Mouse (Mus musculus): ENCODE measurements around the gene Hs3st6. TPM values are rescaled to one million over a fixed set of nuclear protein-coding genes. Genes with fewer than 3 reads are reported as not detected.
A peak's percentile ranks its signal among the peaks of the same experiment; 100 is the strongest.

The Hs3st6 gene
- total RNA-seq, 2 experiments from 2014 or later = 0.31 to 0.59 TPM

DNA sequence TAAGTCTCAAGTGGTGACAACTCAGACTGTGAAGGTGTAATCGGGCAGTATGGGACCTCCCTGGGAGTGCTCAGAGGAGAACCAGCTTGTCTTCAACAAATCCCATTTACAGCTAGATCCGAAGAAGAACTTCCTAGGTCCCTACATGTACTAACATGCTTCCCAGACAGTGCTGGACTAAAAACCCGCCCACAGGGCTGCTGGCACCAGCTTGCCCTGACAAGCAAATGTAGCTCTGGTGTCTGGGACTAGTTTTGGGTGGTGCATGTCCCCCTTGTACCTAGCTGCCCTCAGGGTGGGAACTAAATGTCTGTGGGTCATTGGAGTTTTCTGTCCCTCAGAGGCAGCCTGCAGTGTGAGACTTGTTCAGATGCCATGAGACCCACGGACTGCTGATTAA lies 1.3 kb upstream of the Hs3st6 start:
- intact Hi-C loops (cut with DNase I) = no loop called here
- DNase-seq (ENCODE audit: low spot score in 2 of 2) = no peak

DNA sequence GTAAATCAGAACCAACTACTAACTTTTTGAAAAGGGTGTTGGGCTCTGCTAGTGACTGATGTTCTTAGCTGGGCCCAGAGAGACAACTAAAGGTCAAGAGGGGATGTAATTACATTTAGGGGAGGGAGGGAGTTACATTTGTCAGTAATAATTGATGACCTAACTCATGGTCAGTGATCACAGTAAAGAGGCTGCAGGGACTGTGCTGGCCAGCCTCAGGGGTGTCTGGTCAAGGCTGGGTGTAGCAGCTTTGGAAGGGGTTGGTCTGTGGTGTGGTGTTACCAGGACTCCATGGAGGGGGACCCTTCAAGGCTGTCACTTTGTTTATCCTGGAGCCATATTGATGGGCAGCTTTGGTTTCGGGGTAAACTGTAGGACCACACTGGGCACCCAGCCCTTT lies 4.6 kb downstream of the Hs3st6 start:
- DNase-seq (ENCODE audit: low spot score in 2 of 2) = no peak
- intact Hi-C loops (cut with DNase I) = no loop called here

DNA sequence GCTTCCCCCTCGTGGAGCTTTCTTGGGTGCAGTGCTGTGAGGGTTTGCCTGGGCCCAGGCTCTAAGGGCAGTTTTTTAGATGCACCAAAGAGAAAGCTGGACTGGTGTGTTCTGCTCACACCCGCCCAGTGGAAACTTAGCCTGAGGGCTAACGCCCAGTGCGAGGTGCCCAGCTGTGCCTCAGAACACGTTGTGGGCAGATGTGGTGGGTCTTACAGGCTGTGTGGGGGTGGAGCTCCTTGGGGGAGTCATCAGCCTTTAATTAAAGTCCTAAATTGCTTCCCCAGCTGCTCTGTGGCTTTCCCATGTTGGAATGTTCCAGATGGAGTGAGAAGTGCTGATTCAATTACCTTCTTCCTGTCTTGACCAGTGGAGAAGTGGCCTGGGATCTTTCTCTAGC lies 8.3 kb downstream of the Hs3st6 start:
- no peak for DNase-seq (ENCODE audit: low spot score in 2 of 2)
- intact Hi-C loops (cut with DNase I) = no loop called here

- intact Hi-C loops (cut with DNase I) = no loop called here
Observed at GRCm38 (mm10) chr17:24765016-24765905, 12.5 kb downstream of the Hs3st6 start.

DNA sequence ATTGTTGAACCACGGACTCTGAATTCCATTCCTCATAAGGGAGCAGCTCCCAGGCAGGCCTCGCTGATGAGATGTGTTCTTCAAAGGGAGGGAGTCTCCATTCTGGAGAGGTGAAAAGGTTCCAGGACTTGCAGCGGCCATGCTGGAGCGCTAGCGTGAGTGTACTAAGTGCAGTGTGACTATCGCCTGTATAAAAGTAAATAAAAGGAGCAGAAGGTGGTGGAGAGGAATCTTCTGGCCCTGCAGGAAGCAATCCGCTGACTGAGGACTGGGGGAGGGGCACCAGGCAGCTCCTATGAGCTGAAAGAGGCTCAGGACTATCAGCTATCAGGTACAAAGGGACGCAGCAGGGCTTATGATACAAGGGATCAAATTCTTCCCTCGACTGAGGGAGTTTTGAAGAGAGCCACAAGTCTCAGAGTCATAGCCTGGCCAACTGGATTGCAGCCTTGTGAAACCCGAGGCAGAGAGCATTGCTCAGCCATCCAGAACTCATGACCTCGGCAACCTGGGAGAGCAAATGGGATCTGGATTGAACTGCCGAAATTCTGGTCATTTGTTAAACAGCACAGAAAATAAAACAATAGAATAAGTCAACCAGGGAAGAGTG lies 13.6 kb downstream of the Hs3st6 start:
- intact Hi-C loops (cut with DNase I) = no loop called here
- DNase-seq (ENCODE audit: low spot score in 2 of 2) = no peak

More at GRCm38 (mm10) chr17:24765016-24765905, 12.5 kb downstream of the Hs3st6 start:
- no peak for DNase-seq (ENCODE audit: low spot score in 2 of 2)

DNA sequence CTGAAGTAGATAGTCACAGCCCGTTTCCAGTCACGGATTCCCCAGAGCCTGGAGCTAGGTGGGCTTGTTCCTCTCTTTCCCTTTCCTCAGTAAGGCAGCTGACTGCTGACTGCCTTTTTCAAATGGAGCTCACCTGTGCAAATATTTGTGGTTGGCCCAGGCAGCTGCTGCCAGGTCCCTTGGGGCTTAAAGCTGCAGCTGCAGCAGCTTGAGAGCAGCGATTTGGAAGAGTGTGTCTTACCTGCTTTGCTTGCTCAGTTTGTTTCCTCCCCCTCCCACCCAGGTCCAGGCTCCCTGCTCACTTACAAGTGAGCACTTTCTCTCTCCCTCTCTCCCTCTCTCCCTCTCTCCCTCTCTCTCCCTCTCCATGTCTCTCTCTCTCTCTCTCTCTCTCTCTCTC lies 16.4 kb downstream of the Hs3st6 start:
- DNase-seq (ENCODE audit: low spot score in 2 of 2) = no peak
- intact Hi-C loops (cut with DNase I) = no loop called here

DNA sequence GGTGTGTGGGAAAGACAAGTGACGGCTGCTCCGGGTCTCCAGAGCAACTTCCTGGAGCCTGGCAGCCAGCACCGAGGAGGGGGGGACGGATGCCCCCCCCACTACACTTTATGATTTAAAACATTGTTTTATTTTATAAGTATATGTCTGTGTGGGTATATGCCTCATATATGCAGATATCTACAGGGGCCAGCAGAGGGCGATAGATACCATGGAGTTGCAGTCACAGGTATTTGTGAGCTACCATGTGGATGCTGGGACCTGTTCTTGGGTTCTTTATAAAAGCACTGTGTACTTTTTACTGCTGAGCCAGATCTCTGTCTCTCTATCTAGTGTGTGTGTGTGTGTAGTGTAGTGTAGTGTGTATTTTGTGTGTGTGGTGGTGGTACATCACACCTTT lies 20.5 kb downstream of the Hs3st6 start:
- intact Hi-C loops (cut with DNase I) = no loop called here
- DNase-seq (ENCODE audit: low spot score in 2 of 2) = no peak

- intact Hi-C loops (cut with DNase I) = no loop called here
- no peak for DNase-seq (ENCODE audit: low spot score in 2 of 2)
Observed at GRCm38 (mm10) chr17:24775173-24775572, 22.4 kb downstream of the Hs3st6 start.

- intact Hi-C loops (cut with DNase I) = no loop called here
- DNase-seq (ENCODE audit: low spot score in 2 of 2) = no peak
Observed at GRCm38 (mm10) chr17:24777073-24777472, 24.3 kb downstream of the Hs3st6 start.

- no peak for DNase-seq (ENCODE audit: low spot score in 2 of 2)
- intact Hi-C loops (cut with DNase I) = no loop called here
Observed at GRCm38 (mm10) chr17:24780821-24781220, 28.0 kb downstream of the Hs3st6 start.

- intact Hi-C loops (cut with DNase I) = no loop called here
- DNase-seq (ENCODE audit: low spot score in 2 of 2) = no peak
Observed at GRCm38 (mm10) chr17:24792190-24792589, 39.4 kb downstream of the Hs3st6 start.

DNA sequence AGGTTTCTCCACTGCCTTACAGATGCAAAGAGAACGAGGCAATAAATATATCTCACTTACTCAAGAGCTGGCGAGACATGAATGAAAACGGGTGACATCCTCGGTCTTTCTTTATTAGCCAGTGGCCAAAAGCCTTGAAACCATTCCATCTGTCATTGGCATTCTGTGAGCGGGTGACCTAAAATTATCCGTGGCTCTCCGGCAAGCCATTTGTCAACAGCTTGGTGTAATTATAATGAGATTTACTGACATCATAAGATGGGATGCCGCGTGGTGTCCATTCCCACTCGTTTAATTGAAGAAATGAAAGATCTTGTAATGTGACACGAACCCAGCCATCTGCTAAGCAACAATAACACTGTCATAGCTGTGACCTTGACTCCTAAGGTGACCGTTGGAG lies 42.0 kb downstream of the Hs3st6 start:
- intact Hi-C loops (cut with DNase I) = no loop called here

GRCm38 (mm10) chr17:24796969-24797368 lies 44.2 kb downstream of the Hs3st6 start:
- intact Hi-C loops (cut with DNase I) = no loop called here

More for the DNA sequence above, 42.0 kb downstream of the Hs3st6 start:
- DNase-seq (ENCODE audit: low spot score in 2 of 2) = no peak

GRCm38 (mm10) chr17:24798229-24798628 lies 45.4 kb downstream of the Hs3st6 start:
- intact Hi-C loops (cut with DNase I) = no loop called here
- DNase-seq (ENCODE audit: low spot score in 2 of 2) = no peak

More at GRCm38 (mm10) chr17:24796969-24797368, 44.2 kb downstream of the Hs3st6 start:
- DNase-seq (ENCODE audit: low spot score in 2 of 2) = no peak

DNA sequence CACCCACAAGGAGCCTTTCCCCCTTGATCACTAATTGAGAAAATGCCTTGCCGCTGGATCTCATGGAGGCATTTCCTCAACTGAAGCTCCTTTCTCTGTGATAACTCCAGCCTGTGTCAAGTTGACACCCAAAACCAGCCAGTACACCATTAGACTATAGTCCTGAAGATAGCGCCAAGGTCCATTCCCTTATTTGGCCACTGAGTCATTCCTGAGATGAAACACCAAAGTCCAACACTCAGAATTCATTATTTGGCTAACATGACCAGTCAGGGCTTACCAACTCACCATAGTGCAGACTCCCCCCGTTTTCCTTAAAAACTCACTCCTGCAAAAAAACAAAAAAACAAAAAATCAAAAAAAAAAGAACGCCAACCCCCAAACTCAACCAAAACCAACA lies 46.7 kb downstream of the Hs3st6 start:
- no peak for DNase-seq (ENCODE audit: low spot score in 2 of 2)

GRCm38 (mm10) chr17:24800524-24800923 lies 47.7 kb downstream of the Hs3st6 start:
- intact Hi-C loops (cut with DNase I) = no loop called here
- DNase-seq (ENCODE audit: low spot score in 2 of 2) = no peak

More for the DNA sequence above, 46.7 kb downstream of the Hs3st6 start:
- intact Hi-C loops (cut with DNase I) = no loop called here

- intact Hi-C loops (cut with DNase I) = no loop called here
- DNase-seq (ENCODE audit: low spot score in 2 of 2) = peak in 1 of 2 experiments; percentile 30
Observed at GRCm38 (mm10) chr17:24803952-24804951, 51.5 kb downstream of the Hs3st6 start, which contains the start of gene Meiob. Gene Meiob, plus strand, starts transcription at chr17:24804289.

All from left cerebral cortex, postnatal 14 days (tissue).